Mouse (Mus musculus) bone marrow, adult 2 months (tissue): ENCODE data around the gene Nid2. TPM values are rescaled to one million over a fixed set of nuclear protein-coding genes. Genes with fewer than 3 reads are reported as not detected.

Source experiments
- H3K27ac ChIP-seq: fragments of 200-500 bp; 2 replicates; pipeline ENCODE4 v1.5.1; 2012; ENCODE audit warnings: low read depth, mild to moderate bottlenecking, control low read depth, inconsistent platforms, low read length; ENCODE audit not compliant: control insufficient read depth, poor library complexity, insufficient read depth
- H3K4me1 ChIP-seq: fragments of 200-500 bp; 2 replicates; pipeline ENCODE4 v1.6.1; 2011; ENCODE audit warnings: low read length; ENCODE audit not compliant: control insufficient read depth, insufficient read depth
- H3K4me3 ChIP-seq: fragments of 200-500 bp; replicated peaks from 2 replicates; pipeline ENCODE3; 2011; ENCODE audit warnings: mild to moderate bottlenecking, low read depth, low read length, control low read depth; ENCODE audit not compliant: control insufficient read depth
- CTCF ChIP-seq: fragments of 200-500 bp; IDR thresholded peaks from 2 replicates; pipeline ENCODE4 v1.5.1; 2011; ENCODE audit warnings: low read length, control low read depth; ENCODE audit not compliant: control insufficient read depth, insufficient read depth
- POLR2A ChIP-seq: fragments of 200-500 bp; IDR thresholded peaks from 2 replicates; pipeline ENCODE4 v1.6.1; 2011; ENCODE audit warnings: low read depth, mild to moderate bottlenecking, control low read depth, low read length, borderline replicate concordance; ENCODE audit not compliant: control insufficient read depth
- WGBS: fragments of 180-500 bp; shearing (Covaris S2); methylation state at CpG from one replicate; pipeline ENCODE4 v1.1.7; 2018; 5-methylcytosine and 5-hydroxymethylcytosine counted together
- polyA plus RNA-seq: library from polyadenylated mRNA; stranded (reverse); fragments of >200 nt; gene quantifications from 2 replicates; pipeline ENCODE4 v1.2.4, GENCODE M21; 2011; ENCODE audit warnings: low replicate concordance; ENCODE audit not compliant: missing spikeins, insufficient read depth, insufficient read length

Gene Nid2
- polyA plus RNA-seq, 1 experiment, result 3.2 TPM

DNA sequence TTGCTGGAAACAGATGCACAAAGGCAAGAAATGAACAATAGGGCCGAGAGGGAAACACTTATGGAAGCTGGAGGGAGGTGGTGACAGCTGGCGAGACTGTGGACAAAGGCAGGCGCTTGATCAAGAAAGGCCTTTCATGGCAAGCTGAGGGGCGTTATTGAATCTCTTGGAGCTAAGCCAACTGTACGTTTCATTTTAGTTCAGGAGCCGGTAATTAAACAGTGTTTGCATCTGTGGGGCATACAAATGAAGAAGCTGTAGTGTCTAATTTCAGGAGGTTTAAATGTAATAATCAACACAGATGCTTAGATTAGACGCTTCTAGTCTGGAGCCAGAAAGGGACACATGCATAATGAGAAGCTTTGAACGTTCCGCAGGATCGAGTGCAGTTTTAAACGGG is 74.4 kb downstream of the Nid2 start:
- no peaks in the 10 kb centered on the region for H3K4me1 ChIP-seq
- TF ChIP-seq CTCF (no peak), POLR2A (no peak)
- WGBS, result 81% methylated on average over 11 of the region's 11 CpGs
- H3K27ac ChIP-seq, result no peak overlapping the region
- H3K4me3 ChIP-seq, result no peak overlapping the region

DNA sequence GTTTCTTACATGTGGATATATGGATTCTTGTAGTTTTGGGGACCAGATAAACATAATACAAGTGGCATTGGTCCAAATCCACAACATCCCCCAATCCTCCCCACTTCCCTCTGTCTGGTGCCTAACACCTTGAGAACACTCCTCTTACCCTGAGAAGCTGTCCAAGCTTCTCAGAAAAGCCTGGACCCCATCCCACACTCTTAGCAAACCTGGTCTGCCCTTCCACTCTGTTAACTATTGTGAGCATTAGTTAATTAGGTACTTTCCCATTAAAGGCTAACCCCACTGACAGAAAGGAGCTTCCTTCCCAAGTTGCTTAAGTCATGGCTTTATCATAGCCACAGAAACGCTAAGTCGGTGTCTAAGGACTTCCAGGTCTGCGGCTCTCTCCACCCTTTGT is 85.2 kb downstream of the Nid2 start:
- no peaks in the 10 kb centered on the region for H3K4me1 ChIP-seq
- 44% methylated on average over 3 of the region's 3 CpGs for WGBS
- no peak overlapping the region for H3K4me3 ChIP-seq
- no peak overlapping the region for H3K27ac ChIP-seq
- TF ChIP-seq CTCF (no peak), POLR2A (no peak)

DNA sequence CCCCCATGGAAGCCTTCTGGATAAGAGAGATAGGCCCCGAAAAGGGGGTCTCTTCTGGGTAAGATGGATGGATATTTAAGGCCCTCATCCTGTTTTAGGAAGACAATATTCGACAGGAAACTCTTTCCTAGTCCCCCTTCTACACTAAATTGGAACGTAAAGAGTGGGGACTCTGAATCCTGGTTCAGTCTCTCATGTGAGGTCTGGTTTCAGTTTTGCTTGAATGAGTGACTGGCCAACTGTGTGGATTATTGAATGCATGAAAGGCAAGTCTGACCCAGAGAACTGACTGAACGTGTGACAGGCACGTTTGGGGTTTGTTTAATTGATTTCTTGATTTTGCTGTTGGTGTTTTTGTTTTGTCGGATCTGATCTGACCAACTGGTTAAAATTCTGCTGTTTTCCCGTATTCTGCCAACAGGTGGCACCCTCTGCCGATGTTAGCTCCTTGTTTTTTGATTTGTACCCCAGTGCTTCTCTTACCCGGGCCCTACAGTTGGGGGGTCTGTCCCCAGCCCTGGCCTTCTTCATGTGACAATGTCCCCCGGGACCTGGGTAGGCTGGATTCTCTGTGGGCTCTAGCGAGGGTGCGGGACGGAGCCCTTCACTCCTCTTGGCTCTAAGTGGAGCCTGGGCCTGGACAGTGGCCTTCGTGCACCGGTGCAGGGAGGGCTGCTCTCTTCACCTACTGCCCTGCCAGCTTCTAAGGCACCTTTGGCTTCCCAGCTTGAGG is 88.7 kb downstream of the Nid2 start:
- Histone ChIP-seq H3K4me1 (no peaks in the 10 kb centered on the region), H3K4me3 (no peak overlapping the region), H3K27ac (no peak overlapping the region)
- TF ChIP-seq POLR2A (no peak), CTCF (peak; percentile 22; the same call in 1 of the 2 replicates)
- WGBS, result 21% methylated on average over 15 of the region's 15 CpGs

DNA sequence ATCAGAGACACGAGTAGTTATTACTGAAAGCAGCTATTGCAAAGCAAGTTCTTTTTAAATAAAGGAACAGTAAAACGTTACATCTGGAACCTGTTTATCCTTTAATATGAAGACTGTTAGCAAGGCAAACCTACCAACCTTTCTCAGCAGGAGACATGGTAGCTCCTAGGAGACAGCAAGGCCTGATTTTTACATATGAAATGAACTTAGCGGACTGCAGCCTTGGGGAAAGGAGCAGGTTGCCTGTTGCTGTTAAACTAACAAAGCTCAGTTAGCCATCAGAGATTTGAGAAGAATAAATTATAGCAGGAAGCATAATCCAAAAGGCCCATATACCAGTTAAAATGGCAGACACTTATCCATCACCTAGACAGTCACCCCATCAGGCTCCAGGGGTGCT is 102.4 kb downstream of the Nid2 start:
- Histone ChIP-seq H3K4me1 (no peaks in the 10 kb centered on the region; the same call in 1 of the 2 replicates), H3K27ac (no peak overlapping the region), H3K4me3 (no peak overlapping the region)
- no peak for TF ChIP-seq POLR2A
- TF ChIP-seq CTCF, result no peak
- 74% methylated on average over 3 of the region's 3 CpGs for WGBS

DNA sequence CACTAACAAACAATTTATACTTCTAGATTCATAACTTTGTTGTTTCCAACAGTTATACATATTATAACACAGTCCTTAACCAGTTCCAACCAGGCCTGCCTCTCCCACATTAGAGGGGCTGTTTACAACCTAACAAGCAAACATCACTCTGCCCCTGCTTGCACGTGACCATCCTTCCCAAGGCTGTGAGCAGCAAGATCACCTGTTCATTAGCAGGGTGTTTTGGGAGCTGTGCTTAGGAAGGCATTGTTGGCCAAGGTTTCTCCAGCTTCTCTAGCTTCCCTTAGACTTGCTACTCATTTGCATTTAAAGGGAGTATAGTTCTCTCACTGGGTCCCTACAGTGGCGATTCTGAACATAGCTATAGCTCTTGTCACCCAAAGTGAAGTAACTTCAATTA is 107.2 kb downstream of the Nid2 start:
- Histone ChIP-seq H3K4me3 (no peak overlapping the region), H3K4me1 (no peaks in the 10 kb centered on the region; the same call in 1 of the 2 replicates), H3K27ac (no peak overlapping the region)
- WGBS, result 82% methylated on average over 2 of the region's 2 CpGs
- TF ChIP-seq POLR2A, result no peak

DNA sequence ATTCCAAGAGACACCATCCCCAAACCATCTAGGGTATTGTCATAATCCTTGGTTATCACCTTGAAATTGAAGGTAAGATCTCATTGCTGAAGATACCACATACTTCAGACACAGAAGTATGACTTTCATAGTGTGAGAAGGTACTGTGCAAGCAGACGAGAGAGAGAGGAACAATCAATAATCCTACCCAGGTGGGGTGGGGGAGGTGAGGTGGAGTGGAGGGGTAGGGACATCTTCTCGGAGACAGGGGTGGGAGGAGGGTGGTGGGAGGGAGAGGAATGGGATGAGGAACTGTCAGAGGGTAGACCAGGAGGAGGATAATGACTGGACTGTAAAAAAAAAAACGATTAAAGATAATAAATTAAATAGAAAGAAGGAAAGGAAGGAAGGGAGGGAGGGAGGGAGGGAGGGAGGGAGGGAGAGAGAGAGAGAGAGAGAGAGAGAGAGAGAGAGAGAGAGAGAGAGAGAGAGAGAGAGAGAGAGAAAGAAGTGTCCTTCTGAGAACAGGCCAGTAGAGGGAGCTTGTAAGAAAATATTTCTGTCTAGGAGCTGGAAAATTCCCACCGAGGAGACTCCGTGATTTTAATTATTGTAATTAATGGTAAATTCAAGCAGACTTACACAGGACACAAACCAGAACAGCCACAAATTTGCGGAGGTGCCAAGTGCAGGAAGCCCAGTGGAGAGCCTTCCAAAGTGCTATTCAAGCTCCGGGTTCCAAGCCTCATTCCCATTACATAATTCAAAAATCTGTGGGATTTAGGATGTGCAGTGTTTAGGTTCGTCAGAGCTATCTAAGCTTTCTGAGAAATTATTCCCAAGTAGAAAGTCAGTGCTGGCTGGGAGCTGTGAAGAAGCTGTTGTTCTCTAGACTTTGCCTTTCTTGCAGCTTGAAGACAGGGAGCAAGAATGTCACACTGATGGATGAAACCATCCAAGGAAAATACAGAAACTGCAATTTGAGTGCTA is 108.0 kb downstream of the Nid2 start:
- no peak overlapping the region for H3K27ac ChIP-seq
- H3K4me3 ChIP-seq, result no peak overlapping the region
- TF ChIP-seq POLR2A (no peak), CTCF (no peak)
- H3K4me1 ChIP-seq, result no peaks in the 10 kb centered on the region; the same call in 1 of the 2 replicates
- WGBS, result 52% methylated on average over 8 of the region's 8 CpGs

DNA sequence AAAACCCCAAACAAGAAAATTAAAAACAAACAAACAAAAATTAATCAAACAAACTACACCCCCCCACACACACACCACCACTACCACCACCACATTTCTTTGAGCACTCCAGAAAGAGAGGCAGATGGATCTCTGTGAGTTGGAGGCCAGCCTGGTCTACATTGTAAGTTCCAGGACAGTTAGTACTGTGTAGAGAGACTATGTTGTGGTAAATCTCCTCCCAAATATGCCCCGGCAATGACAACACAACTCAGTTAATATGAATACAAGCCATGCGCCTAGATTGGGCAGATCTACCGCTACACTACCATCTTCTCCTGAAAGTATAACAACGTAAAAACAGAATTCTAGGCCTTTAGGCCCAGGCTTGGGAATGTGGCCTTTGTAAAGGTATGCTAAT is 109.2 kb downstream of the Nid2 start:
- Histone ChIP-seq H3K4me3 (no peak overlapping the region), H3K4me1 (no peaks in the 10 kb centered on the region; the same call in 1 of the 2 replicates), H3K27ac (no peak overlapping the region)
- TF ChIP-seq POLR2A (no peak), CTCF (no peak)
- 94% methylated on average over 4 of the region's 4 CpGs for WGBS

Other genes starting within 250 kb of the Nid2 start
- gene Gm2244, start 201.3 kb upstream of the Nid2 start, polyA plus RNA-seq, result not detected in 2 replicates
- not detected in 2 replicates for gene Gm2237, start 166.1 kb upstream of the Nid2 start, polyA plus RNA-seq
- not detected in 2 replicates for gene Gm5458, start 148.7 kb upstream of the Nid2 start, polyA plus RNA-seq
- gene Rtraf, start 72.6 kb downstream of the Nid2 start, polyA plus RNA-seq, result 54.4 and 94.5 TPM in 2 replicates
- gene Gng2, start 226.4 kb downstream of the Nid2 start, polyA plus RNA-seq, result 8.7 and 23.1 TPM in 2 replicates